Mouse (Mus musculus) adipocyte (in vitro differentiated cells): Measurements from ENCODE around the gene Arhgef15.
"Not testable (repeated sequence)": the region's sequence is repeated elsewhere in the genome, so short reads cannot be mapped to it uniquely, and the experiment has no call there.

Experiments used
- DNase-seq: peaks from one replicate; pipeline ENCODE4 v3.0.0-alpha.2; 2016; ENCODE audit warnings: low spot score

The Arhgef15 gene

DNA sequence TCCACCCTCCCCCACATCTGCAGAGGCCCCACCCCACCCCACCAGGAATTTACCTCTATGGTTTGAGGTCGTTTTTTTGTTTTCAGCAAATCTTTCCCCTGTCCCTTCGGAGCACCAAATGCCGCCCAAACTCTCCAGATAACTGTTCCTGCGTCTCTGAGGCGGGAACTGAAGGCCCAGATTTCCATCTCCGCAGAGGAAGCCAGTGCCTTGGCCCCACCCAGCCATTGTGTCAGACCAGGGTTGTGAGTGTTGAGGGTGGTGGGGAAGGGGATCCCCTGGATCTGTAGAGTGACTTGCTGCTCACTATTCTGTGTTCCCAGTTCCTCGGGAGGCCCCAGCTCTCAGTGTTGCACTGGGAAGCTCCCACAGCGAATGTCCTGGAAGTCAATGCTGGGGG lies at the start of gene Arhgef15:
Arhgef15 (minus strand) TSS at position 173 of the 400 bp plus-strand sequence.
- no peak for DNase-seq

DNA sequence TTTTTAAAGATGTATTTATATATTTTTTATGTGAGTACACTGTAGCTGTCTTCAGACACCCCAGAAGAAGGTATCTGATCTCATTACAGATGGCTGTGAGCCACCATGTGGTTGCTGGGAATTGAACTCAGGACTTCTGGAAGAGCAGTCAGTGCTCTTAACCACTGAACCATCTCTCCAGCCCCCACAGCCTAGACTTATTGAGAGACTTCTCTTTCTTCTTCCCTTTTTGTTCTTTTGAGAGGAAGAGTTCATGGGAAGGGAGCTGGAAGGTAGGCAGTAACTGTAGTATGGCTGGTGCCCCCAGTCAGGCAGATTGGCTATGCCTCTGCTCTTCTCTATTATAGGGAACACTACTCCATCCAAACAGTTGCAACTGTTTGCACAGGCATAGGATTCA lies 49.3 kb upstream of the Arhgef15 start:
- not testable (repeated sequence) for DNase-seq

DNA sequence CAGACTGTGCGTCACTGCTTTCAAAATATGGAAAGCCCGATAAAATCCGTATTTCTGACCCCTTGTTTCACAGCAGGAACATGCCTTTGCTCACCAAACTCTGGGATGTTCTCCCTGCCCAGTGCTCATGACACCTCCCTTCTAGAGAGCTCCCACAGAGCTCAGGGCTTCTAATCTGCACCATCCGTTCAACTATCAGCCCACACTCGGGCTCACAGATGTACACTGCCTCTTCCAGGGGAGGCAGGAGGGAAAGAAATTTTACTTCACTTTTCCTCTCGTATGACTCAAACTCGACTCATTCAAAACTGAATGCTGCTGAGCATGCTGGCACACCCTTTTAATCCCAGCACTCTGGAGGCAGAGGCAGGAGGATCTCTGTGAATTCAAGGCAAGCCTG lies 47.9 kb upstream of the Arhgef15 start:
- DNase-seq, result no peak

DNA sequence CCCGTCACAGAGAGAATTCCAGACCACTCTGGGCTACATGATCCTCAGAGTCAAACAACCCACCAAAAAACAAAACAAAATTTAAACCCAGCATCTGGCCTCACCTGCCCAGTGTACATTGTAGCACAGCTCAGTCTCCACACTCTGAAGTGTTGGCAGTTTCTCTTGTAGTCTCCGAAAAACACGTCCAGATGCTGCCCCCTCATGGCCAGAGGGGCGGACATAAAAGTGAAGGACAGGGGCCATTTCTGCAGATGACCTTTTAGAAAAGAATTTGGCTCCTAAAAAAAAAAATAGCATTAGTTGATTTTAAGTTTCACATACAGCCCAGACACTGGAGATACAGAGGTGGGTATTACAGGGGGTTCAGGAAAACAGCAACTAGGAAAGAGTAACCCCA lies 46.3 kb upstream of the Arhgef15 start:
- DNase-seq, result no peak

DNA sequence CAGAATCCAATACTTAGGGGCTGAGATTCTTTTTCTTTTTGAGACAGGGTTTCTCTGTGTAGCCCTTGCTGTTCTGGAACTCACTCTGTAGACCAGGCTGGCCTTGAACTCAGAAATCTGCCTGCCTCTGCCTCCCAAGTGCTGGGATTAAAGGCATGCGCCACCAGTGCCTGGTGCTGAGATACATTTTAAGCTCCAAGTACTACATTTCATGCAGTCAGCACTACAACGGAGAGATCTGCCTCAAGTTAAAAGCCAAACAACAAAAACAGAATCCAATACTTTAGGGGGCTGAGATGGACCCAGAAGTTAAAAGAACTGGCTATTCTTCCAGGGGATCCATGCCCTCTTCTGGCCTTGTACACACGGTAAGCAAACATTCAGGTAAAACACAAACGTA lies 45.5 kb upstream of the Arhgef15 start:
- DNase-seq, result not testable (repeated sequence)

DNA sequence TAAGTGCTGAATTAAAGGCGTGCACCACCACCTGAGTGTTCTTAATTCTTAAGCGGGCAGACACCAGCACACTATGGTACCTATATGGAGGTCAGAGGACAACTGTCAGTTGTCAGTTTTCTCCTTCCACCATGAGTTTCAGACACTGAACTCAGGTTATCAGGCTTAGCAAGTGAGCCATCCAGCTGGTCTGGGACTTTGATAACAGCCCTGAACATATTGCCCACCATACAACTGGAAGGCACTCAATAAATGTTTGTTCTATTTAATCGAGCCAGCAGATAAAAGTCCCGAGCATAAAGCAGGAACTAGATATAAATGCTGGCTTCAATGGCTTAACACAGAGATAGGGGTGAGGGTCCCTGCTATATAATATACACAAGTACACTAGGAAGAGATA lies 39.8 kb upstream of the Arhgef15 start:
- no peak for DNase-seq

DNA sequence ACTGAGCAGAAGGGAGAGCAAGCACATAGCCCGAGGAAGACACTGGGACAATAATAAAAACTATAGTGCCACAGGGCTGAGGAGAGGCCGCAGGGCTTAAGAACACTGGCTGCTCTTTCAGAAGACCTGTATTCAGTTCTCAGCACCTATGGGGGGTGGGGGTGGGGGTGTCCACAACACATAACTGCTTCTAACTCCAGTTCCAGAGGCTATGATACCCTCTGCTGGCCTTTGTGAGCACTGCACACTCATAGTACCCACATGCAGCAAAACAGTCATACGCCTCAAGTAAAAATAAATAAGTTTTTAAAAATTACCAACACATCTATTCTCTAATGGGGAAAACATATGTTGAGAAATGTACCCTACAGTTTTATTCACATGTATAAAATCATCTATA lies 37.1 kb upstream of the Arhgef15 start:
- no peak for DNase-seq

DNA sequence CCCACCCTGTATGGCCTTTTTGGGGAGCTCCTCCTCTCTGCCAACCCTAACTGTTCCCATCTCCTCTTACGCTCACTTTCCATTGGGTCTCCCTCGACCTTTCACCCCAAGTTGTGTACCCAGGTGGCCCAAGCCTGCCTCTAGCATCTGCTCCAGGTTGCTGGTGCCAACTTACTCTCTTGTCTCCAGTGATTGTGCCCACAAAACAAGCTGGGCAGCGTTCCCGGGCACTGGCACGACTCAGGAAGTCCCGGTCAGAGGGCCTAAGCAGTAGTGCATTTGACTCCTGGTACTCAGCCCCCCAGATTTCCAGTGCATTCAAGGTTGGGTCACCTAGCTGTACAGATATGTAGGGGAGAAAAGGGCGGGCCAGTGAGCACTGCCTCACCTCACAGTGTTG lies 35.8 kb upstream of the Arhgef15 start:
- DNase-seq, result no peak

DNA sequence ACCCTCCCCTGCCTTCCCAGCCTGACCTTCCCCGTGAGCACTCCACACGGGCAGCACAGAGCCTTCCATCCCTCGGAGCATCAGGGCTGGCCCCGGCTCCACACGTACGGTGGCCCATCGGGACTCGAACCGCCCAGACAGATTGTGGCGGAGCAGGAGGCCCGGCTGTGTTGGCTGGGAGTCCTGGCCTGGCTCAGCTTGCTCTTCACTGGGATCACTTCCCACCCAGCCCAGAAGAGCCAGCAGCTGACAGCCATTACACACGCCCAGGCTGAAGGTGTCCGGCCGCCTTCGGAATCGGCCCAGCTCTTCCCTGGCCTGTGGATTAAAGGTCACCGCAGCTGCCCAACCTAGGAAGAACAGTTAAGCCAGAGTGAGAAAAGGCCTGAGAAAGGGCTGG lies 31.1 kb upstream of the Arhgef15 start:
- DNase-seq, result no peak

DNA sequence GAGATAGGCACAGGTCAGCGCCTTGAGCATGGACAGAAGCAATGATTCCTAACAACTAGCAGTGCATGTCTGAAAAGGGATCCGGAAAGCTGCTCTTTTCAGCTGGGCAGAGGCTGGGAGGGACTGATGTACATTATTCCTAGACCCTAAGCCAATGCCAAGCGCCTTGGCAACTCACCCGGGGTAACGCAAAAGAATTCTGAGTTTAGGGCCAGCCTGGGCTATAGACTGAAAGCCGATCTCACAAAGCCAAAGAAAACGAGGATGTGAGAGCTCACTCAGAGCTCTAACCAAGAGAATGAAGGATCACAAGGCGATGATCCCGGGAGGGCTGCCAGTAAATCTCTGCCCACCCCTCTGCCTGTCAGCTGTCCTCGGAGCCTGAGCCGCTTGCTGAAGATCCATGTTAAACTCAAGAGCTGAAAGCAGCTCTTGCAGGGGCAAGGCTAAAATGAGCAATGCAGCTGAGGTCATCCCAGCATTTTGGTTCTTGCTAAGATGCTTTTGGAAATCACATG lies 30.1 kb upstream of the Arhgef15 start:
- DNase-seq, result no peak

DNA sequence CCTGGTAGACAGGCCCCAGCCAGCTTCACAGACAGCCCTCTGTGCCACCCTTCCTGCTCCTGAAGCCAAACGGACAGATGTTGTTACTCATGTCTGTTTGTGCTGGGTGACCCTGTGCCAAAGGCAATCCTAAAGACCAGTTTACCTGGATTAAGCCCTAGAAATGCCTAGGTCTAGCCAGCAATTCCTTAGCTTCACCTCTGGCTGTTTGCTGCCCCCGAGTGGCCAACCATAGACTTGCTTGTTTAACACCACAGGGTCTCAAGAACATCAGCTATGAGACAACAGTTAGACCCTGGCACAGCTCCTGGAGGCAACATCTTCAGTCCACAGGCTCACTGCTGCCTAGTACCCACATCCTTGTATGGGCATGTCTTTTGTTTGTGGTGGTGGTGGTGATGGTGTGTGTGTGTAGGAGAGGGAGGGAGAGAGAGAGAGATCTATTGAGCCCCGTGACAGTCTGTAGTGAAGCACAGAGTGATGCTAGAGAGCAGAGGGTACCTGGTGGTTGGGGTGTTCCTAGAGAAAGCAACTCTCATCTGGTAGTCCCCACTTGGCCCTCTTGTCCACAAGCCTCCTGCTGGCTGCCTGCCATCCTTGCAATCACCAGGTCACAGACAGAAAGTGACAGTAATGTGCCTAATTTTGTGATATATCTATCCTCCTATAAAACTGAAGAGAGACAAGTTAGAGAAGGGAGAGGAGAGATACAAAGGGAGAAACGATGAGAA lies 25.5 kb upstream of the Arhgef15 start:
- peak; percentile 80 for DNase-seq

DNA sequence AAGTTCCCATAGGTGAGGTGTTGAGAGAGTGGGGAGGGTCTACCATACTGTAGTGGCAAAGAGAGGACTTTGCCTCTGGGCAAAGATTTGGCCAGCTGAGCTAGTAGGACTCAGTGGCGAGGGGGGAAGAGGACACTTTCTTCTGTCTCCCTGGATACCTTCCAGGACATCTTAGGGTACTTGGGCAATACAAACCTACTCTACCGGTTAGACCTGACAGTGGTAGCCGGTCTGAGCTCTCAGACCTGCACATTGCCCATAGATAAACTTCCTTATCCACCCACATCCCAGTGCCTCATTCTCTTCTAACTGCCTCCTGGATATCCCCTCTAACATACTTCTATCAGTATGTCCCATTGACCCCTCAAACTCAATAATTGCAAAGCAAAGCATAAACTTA lies 23.6 kb upstream of the Arhgef15 start:
- no peak for DNase-seq

DNA sequence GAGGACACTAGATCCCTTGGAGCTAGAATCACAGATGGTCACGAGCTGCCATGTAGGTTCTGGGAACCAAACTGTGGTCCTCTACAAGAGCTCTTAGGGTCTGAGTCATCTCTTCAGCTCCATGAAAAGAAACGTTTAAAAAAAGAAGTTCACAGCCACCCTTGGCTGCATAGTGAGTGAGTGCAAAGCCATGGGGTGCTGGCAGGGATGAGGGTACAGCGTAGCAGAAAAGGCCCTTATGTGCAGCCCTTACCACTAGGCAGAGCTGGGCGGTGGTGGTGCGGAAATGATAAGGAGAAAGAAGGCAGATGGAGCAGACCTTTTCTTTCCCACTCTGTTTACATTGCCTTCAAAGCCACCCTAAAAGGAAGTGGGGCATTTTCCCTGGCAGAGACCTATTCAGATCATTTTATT lies 22.0 kb upstream of the Arhgef15 start:
- DNase-seq, result no peak

DNA sequence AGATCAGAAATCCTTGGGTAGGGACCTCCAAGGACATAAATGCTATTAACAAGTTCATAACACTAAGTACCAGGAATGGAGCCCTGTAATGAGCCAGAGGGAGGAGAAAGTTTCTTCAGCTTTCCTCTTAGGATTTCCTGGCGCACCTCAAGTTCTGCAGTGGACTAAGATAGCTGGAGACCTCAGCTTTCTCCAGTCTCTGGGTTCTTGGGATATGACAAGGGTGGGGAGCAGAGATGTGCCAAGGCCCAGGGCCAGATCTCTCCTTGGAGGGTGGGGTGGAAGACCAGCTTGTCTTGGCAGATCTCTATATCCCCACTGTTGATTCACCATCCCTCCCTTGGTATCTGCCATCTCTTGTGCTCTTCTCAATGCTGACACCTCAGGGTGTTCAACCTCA lies 18.3 kb upstream of the Arhgef15 start:
- DNase-seq, result no peak

DNA sequence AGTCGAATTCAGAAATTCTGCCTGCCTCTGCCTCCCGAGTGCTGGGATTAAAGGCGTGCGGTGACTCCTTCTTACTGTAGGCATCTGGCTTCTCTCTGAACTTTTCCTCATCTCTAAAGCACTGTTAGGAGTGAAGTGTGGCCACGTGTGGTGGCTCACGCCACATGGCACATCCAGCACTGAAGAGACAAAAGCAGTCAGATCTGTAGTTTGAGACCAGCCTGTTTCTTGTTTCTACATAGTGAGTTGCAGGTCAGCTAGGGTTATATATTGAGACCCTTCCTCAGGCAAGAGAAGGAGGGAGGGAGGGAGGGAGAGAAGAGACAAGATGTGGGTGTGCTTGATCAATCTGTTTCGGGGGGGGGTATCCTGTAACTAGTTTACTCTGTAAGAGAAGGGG lies 17.8 kb upstream of the Arhgef15 start, which contains the start of gene Rangrf:
Rangrf (minus strand) TSS at position 101 of the 400 bp plus-strand sequence.
- no peak for DNase-seq

DNA sequence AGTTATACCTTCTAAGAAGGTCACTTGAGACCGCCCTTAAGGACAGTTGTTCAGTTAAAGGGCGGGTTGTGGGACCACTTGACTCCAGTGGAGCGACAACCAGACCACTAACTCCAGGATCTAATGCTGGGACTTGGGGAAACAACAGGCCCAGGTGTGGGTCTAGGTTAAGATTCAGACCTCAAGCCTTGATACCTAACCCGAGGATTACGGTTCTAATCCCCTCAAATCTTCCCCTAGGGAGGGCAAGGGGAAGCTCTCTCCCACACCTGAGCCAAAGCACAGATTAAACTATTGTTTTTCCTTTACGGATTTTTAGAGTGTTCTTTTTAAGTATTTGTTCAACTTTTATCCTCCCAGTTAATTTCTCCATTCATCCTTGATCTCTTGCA lies 16.8 kb upstream of the Arhgef15 start:
- no peak for DNase-seq

DNA sequence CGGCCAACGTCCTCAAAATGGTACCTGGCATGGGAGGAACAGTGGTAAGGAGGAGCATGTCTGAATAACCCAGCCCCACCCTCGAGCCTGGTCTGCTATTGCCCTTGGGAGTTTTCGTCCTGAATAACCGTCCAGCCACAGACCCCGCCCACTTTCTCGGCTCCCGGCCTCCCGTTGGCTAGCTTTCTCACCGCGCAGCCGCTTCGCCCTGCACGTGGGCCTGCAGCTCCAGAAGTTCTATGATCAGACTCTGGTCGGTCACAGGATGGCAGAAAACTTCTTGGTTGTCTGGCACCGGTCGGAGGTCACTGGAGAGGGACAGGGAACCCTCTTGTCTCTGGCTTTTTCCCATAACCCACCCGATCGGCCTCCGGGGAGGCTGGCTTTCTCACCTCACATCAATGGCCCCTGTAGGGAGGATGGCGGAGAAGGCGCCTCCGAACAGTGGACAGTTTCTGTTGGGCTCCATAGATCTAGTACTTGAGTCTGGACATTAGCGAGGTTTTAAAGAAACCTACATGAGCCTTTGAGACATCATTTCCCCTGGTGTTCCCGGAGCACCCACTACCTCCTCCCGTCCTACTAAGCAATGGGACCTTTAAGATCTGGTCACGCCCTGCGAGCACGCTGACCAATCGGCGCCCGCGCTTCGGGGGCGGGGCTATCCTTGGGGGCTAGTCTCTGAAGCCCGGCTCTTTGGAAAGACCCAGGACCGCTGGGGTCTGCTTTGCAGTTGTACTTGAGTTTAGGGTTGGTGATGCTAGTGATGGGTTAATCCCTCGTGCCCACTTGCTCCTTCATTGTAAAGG lies 16.2 kb upstream of the Arhgef15 start:
- peak; percentile 74 for DNase-seq

DNA sequence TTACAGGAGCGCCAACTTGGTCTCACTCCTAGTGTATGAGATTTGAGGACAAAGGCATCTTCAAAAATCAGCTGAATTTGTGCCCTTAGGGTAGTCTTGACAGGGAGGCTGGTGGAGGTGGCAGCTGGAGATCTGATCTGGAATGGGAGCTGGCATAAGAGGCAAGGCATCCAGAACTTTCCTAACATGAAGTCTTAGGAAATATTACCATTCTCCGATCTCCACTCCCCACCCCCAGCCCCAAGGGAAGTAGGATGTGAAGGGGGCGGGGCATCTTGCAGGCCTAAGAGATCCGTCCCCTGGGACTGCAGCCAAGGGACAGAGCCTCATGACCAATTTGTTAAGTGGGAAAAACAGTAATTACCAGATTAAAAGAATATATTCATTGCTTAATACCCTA lies 13.0 kb upstream of the Arhgef15 start:
- DNase-seq, result peak; percentile 60

DNA sequence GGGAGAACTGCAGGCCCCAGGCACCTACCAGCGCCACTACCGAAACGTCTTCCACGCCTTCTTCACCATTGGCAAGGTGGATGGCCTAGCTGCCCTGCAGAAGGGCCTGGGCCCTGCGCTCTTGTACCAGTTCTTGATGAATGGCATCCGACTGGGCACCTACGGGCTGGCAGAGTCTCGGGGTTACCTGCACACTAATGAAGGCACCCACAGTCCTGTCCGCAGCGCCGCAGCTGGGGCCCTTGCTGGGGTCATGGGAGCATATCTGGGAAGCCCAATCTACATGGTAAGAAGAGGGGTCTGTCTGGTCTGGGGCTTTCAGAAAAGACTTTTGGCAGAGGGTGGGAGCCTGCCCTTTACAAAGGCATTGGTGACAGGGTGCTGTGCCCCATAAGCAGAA lies 11.5 kb upstream of the Arhgef15 start:
- DNase-seq, result no peak

DNA sequence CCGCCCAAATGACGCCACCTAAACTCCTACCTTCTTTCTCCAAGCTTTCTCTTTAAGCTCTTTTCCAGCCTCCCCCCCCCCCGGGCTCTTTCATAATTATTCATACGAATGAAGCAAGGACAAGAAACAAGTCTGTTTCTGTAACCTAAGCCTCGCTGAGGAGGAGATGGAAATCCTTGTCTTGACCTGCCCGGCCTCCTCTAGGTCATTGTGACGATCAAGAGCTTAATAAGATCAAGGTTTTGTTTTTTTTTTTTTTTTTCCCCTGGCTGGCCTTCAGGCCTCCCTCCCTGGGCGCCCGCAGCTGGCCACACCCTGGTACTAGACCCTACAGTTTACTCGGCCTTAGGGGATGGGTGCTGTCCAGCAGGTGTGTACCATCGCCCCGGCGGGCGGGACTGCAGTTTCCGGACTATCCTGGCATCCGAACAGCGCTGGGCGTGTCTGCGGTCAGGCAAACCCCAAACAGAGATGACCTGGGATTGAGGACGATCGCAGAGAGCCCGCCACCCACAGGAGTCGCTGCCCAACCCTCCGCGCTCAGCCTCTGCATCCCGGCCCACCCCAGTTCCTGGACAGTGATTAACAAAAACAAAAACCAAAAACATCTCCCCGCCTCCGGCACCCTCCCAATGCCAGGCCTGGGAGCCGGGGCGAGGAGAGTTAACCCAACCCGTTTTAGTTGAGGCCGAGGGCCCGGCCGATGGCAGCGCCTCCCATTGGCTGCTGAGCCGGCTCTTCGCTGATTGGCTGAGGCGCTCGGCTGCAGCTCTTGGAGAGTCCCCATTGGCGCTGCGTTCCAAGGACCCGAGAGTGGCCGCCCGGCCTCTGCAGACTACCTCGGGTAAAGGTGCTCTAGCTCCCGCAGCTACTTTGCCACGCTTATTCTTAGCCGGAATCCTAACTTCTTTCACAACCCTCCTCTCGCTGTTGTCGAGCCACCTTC lies 10.3 kb upstream of the Arhgef15 start, which contains the start of gene Slc25a35:
Slc25a35 (plus strand) TSS at position 795 of the 946 bp plus-strand sequence.
- peak; percentile 89 for DNase-seq

DNA sequence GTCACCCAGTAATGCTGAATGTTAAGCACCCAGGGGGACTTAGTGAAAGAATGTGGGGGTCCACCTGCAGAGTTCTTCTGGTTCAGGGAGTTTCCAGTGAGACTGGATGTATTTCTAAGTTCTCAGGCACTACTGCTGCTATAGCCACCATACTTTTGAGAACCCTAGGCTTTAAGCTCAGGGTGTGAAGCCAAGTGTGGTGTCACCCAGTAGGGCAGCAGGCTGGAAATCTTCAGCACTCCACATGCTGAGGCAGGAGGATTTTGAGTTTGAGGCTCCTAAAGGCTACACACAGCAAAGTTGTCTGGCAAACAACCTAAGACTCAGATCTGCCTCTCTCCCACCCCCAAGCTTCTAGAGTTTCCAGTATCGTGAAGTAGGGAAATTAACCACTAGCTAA lies 9.3 kb upstream of the Arhgef15 start:
- no peak for DNase-seq

DNA sequence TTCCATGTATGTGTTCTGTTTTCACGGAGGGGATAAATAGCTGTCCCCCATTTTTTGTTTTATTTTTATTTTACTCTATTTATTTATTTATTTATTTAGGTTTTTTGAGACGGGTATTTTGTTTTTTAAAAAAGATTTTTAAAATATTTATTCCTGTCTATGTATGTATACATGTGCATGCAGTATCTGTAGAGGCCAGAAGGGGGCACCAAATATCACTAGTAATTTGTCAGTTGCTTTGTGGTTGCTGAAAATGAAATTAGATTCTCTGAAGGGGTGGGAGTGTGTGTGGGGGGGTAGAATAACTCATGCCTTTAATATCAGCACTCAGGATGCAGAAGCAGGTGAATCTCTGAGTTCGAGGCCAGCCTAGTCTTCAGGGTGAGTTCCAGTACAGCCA lies 8.6 kb upstream of the Arhgef15 start:
- peak; percentile 53 for DNase-seq
